Mouse (Mus musculus) heart, adult 2 months (tissue): ENCODE measurements around the gene Ipo9. TPM values are rescaled to one million over a fixed set of nuclear protein-coding genes. Genes with fewer than 3 reads are reported as not detected.
A peak's percentile ranks its signal among the peaks of the same experiment; 100 is the strongest.

ENCODE experiments used
- DNase-seq, 2 experiments: peaks; one replicate each; pipeline ENCODE4 v3.0.0; 2021
- H3K27ac ChIP-seq: fragments of 200-600 bp; 2 replicates; pipeline ENCODE4 v1.8.1; 2022
- H3K27me3 ChIP-seq: fragments of 200-500 bp; 2 replicates; pipeline ENCODE4 v1.6.1; 2012; ENCODE audit warnings: mild to moderate bottlenecking, low read length, inconsistent platforms, mixed read lengths; ENCODE audit not compliant: control insufficient read depth, insufficient read depth
- H3K36me3 ChIP-seq: fragments of 200-500 bp; 2 replicates; pipeline ENCODE4 v1.6.1; 2012; ENCODE audit warnings: low read length, inconsistent platforms; ENCODE audit not compliant: control insufficient read depth, insufficient read depth
- H3K4me1 ChIP-seq: fragments of 200-500 bp; 2 replicates; pipeline ENCODE4 v1.6.1; 2011; ENCODE audit warnings: low read length; ENCODE audit not compliant: control insufficient read depth, insufficient read depth
- H3K4me3 ChIP-seq: fragments of 200-600 bp; 2 replicates; pipeline ENCODE4 v1.8.1; 2022
- H3K79me2 ChIP-seq: fragments of 200-500 bp; replicated peaks from 2 replicates; pipeline ENCODE4 v1.6.1; 2012; ENCODE audit warnings: mild to moderate bottlenecking, inconsistent platforms, low read length, moderate library complexity, mixed read lengths; ENCODE audit not compliant: control insufficient read depth, insufficient read depth
- H3K9ac ChIP-seq: fragments of 200-500 bp; 2 replicates; pipeline ENCODE4 v1.6.1; 2012; ENCODE audit warnings: low read depth, mild to moderate bottlenecking, control low read depth, inconsistent platforms, low read length, mixed read lengths
- CTCF ChIP-seq: fragments of 200-600 bp; IDR thresholded peaks from 2 replicates; pipeline ENCODE4 v1.8.1; 2022; ENCODE audit warnings: antibody characterized with exemption, mild to moderate bottlenecking, moderate library complexity
- EP300 ChIP-seq: fragments of 200-500 bp; IDR thresholded peaks from 2 replicates; pipeline ENCODE4 v1.6.1; 2011; ENCODE audit warnings: low read depth, low read length, control low read depth; ENCODE audit not compliant: insufficient read depth
- POLR2A ChIP-seq: fragments of 200-500 bp; IDR thresholded peaks from 2 replicates; pipeline ENCODE4 v1.6.1; 2011; ENCODE audit warnings: mild to moderate bottlenecking, low read depth, low read length, control low read depth; ENCODE audit not compliant: insufficient read depth
- WGBS: fragments of 180-500 bp; shearing (Covaris S2); methylation state at CpG from one replicate; pipeline ENCODE4 v1.1.7; 2018; 5-methylcytosine and 5-hydroxymethylcytosine counted together
- intact Hi-C: fragments of 180-260 bp; cut with DNase I; formaldehyde crosslinking; loops from one replicate; pipeline ENCODE4 v1.15.1; 2025
- polyA plus RNA-seq: library from polyadenylated mRNA; depleted of rRNA; stranded (reverse); fragments of >200 nt; gene quantifications from 2 replicates; pipeline ENCODE4 v1.2.3, GENCODE M21; 2012
- total RNA-seq, 2 experiments: library from RNA; stranded (reverse); gene quantifications; 2 replicates each; pipeline ENCODE4 v1.2.3; 2021

Ipo9 gene
- total and polyA plus RNA-seq, 3 experiments = 31.9 to 40.8 (median 35.3) TPM

GRCm38 (mm10) chr1:135367005-135367404 is 63.3 kb downstream of the Ipo9 start:
- TF ChIP-seq EP300 (no peak), CTCF (no peak), POLR2A (no peak)

DNA sequence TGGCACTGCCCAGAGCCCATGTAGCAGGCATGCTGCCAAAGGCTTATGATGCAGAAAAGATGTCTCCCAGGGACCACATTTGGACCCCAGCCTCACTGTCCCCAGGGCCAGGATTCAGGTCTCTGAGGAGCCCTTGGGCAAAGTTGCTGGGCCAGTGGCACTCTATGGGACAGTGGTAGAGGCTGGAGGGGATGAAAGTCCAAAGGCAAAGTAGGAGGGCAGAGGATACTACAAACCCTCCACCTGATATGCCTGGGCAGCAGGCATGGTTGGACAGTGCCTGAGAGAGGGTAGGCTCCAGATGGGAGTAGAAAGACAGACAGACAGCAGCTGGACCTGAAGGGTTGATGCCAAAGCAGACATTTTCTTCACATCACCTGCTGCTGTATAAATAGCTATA is 63.9 kb downstream of the Ipo9 start:
- H3K4me3 ChIP-seq = no peak overlapping the region
- H3K27me3 ChIP-seq = no peaks in the 10 kb centered on the region
- H3K79me2 ChIP-seq = no peaks in the 10 kb centered on the region
- peaks cover 2% of the 10 kb centered on the region for H3K4me1 ChIP-seq
- H3K27ac ChIP-seq = no peak overlapping the region
- no peaks in the 10 kb centered on the region for H3K36me3 ChIP-seq
- intact Hi-C loops = loop anchor here (5.0 kb wide), 3 partner anchors 54 to 254 kb away; partner anchors contain the start of gene Timm17a
- H3K9ac ChIP-seq = no peak overlapping the region
- TF ChIP-seq POLR2A (no peak), CTCF (no peak), EP300 (no peak)
- DNase-seq = no peak

More at GRCm38 (mm10) chr1:135367005-135367404, 63.3 kb downstream of the Ipo9 start:
- Histone ChIP-seq H3K4me3 (no peak overlapping the region), H3K4me1 (peaks cover 2% of the 10 kb centered on the region), H3K27me3 (no peaks in the 10 kb centered on the region), H3K27ac (no peak overlapping the region), H3K36me3 (no peaks in the 10 kb centered on the region), H3K9ac (no peak overlapping the region), H3K79me2 (no peaks in the 10 kb centered on the region)
- DNase-seq = no peak
- intact Hi-C loops = loop anchor here (5.0 kb wide), 3 partner anchors 55 to 255 kb away; partner anchors contain the start of gene Timm17a
- 49% methylated on average over 7 of the region's 7 CpGs for WGBS

DNA sequence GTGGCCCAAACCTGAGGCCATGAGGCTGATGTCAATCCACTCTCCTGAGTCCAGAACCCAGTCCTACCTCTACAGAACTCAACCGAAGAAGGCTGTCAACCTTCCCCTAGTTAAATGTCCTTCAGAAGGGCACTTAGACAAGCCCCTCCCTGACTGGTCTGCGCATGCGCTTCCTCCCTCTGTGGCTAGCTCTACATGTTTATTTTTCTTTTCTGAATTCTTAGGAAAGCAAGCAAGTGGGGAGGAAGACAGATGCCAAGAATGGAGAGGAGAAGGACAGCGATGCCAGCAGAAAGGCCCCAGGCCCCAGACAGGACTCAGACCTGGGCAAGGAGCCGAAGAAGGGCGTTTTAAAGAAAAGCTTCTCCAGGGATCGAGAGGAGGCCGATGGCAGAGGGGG is 66.9 kb downstream of the Ipo9 start:
- Histone ChIP-seq H3K36me3 (no peaks in the 10 kb centered on the region), H3K27me3 (no peaks in the 10 kb centered on the region), H3K4me3 (no peak overlapping the region), H3K9ac (no peak overlapping the region), H3K27ac (no peak overlapping the region), H3K4me1 (no peaks in the 10 kb centered on the region; the same call in 1 of the 2 replicates), H3K79me2 (no peaks in the 10 kb centered on the region)
- 65% methylated on average over 8 of the region's 8 CpGs for whole genome bisulfite sequencing
- no peak for DNase-seq
- intact Hi-C loops = no loop called here
- TF ChIP-seq EP300 (no peak), CTCF (no peak), POLR2A (no peak)

- TF ChIP-seq POLR2A = no peak
- no peak for TF ChIP-seq EP300
- TF ChIP-seq CTCF = peak; percentile 15; the same call in 1 of the 2 replicates
- no peak overlapping the region for H3K4me3 ChIP-seq
- DNase-seq = no peak
- no peaks in the 10 kb centered on the region for H3K79me2 ChIP-seq
- H3K4me1 ChIP-seq = no peaks in the 10 kb centered on the region
- no peak overlapping the region for H3K9ac ChIP-seq
- no peaks in the 10 kb centered on the region for H3K36me3 ChIP-seq
- no peak overlapping the region for H3K27ac ChIP-seq
- no peaks in the 10 kb centered on the region for H3K27me3 ChIP-seq
- intact Hi-C loops = no loop called here
Observed at GRCm38 (mm10) chr1:135362115-135362514, 68.2 kb downstream of the Ipo9 start.

DNA sequence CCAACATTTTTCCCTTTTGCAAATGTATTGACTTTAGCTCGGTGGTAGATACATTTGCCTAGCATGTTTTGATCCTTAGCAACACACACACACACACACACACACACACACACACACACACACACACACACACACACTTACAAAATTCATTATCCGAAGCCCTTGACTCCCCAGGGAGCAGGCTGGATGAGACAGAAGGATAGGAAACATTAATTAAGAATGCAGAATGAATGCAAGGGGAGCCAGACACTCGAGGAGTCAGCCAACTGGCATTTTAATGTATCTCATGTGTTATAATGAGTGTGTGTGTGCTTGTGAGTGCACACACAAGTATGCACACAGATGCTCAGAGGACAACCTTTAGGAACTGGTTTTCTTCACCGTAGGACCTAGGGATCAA is 68.8 kb downstream of the Ipo9 start:
- no peak for TF ChIP-seq POLR2A
- no peak for DNase-seq
- H3K4me3 ChIP-seq = no peak overlapping the region
- intact Hi-C loops = no loop called here
- WGBS = 83% methylated on average over 4 of the region's 4 CpGs
- H3K4me1 ChIP-seq = no peaks in the 10 kb centered on the region
- no peak overlapping the region for H3K9ac ChIP-seq
- no peaks in the 10 kb centered on the region for H3K79me2 ChIP-seq
- no peaks in the 10 kb centered on the region for H3K27me3 ChIP-seq
- H3K27ac ChIP-seq = no peak overlapping the region
- no peaks in the 10 kb centered on the region for H3K36me3 ChIP-seq

DNA sequence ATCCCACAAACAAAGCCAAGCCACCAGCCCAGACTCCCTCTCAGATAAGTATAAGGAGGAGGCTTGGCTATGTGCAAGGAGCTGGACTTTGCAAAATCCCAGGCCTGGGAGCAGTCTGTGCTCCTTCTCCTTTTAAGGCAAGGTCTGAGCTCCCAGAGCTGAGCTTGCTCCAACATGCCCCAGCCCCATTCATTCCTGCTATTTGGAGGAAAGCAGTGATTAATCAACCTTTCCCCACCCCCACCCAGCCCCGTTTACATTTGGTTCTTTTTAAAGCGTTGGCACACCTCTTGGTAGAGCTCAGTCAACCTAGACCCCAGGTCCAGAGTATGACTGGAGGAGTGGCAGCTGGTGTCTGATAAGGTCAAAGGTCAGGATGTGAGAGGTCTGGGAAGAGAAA is 71.2 kb downstream of the Ipo9 start:
- Histone ChIP-seq H3K36me3 (no peaks in the 10 kb centered on the region), H3K27me3 (no peaks in the 10 kb centered on the region), H3K79me2 (no peaks in the 10 kb centered on the region), H3K9ac (no peak overlapping the region), H3K27ac (no peak overlapping the region), H3K4me3 (no peak overlapping the region), H3K4me1 (no peaks in the 10 kb centered on the region)
- TF ChIP-seq CTCF (no peak), EP300 (no peak), POLR2A (no peak)
- intact Hi-C loops = no loop called here
- WGBS = 39% methylated on average over 2 of the region's 2 CpGs
- no peak for DNase-seq

- H3K9ac ChIP-seq = no peak overlapping the region
- intact Hi-C loops = no loop called here
- TF ChIP-seq POLR2A = no peak
- no peak for TF ChIP-seq EP300
- TF ChIP-seq CTCF = no peak
- peaks cover 4% of the 10 kb centered on the region; the same call in 1 of the 2 replicates for H3K4me1 ChIP-seq
- WGBS = 40% methylated on average over 3 of the region's 3 CpGs
- no peaks in the 10 kb centered on the region for H3K79me2 ChIP-seq
- peak; percentile 50 to 69 for DNase-seq
- H3K27ac ChIP-seq = peak overlapping the region; percentile 55
- H3K27me3 ChIP-seq = no peaks in the 10 kb centered on the region
- no peaks in the 10 kb centered on the region for H3K36me3 ChIP-seq
- H3K4me3 ChIP-seq = no peak overlapping the region
Observed at GRCm38 (mm10) chr1:135351953-135352352, 78.3 kb downstream of the Ipo9 start.
